Mouse (Mus musculus): ENCODE results near the gene Cd2. TPM values are rescaled to one million over a fixed set of nuclear protein-coding genes. Genes with fewer than 3 reads are reported as not detected.

Cd2 gene
- polyA plus RNA-seq, 1 experiment from 2014 or later, result not detected

- no peaks in the 10 kb centered on the region for H3K36me3 ChIP-seq
- H3K9me3 ChIP-seq, result no peaks in the 10 kb centered on the region
- no peak overlapping the region for H3K27ac ChIP-seq
- WGBS, result 77% methylated on average over 9 of the region's 9 CpGs
- H3K27me3 ChIP-seq, result peaks cover 3% of the 10 kb centered on the region; the same call in 1 of the 2 replicates
- H3K4me1 ChIP-seq (replicated peaks), result peaks cover 23% of the 10 kb centered on the region
- no peak overlapping the region for H3K4me2 ChIP-seq
- no peak for ATAC-seq (ENCODE audit: insufficient number of reproducible peaks, insufficient read depth, low FRiP score, low TSS enrichment, low read depth)
- no peak overlapping the region for H3K4me3 ChIP-seq (replicated peaks)
- no peak overlapping the region for H3K9ac ChIP-seq (replicated peaks)
Observed at GRCm38 (mm10) chr3:101306090-101306489, 18.4 kb upstream of the Cd2 start.

GRCm38 (mm10) chr3:101305046-101305445 lies 17.3 kb upstream of the Cd2 start:
- ATAC-seq (ENCODE audit: insufficient number of reproducible peaks, insufficient read depth, low FRiP score, low TSS enrichment, low read depth), result no peak
- WGBS, result 77% methylated on average over 2 of the region's 2 CpGs
- H3K27ac ChIP-seq, result no peak overlapping the region

GRCm38 (mm10) chr3:101304156-101304555 lies 16.4 kb upstream of the Cd2 start:
- H3K9ac ChIP-seq (replicated peaks), result no peak overlapping the region
- no peaks in the 10 kb centered on the region for H3K36me3 ChIP-seq
- H3K27ac ChIP-seq, result no peak overlapping the region
- no peak for ATAC-seq (ENCODE audit: insufficient number of reproducible peaks, insufficient read depth, low FRiP score, low TSS enrichment, low read depth)
- H3K27me3 ChIP-seq, result peaks cover 5% of the 10 kb centered on the region; the same call in 1 of the 2 replicates
- no peak overlapping the region for H3K4me2 ChIP-seq
- 16% methylated on average over 8 of the region's 8 CpGs for WGBS
- peaks cover 31% of the 10 kb centered on the region for H3K4me1 ChIP-seq (replicated peaks)
- no peaks in the 10 kb centered on the region for H3K9me3 ChIP-seq
- no peak overlapping the region for H3K4me3 ChIP-seq (replicated peaks)

More at GRCm38 (mm10) chr3:101305046-101305445, 17.3 kb upstream of the Cd2 start:
- no peaks in the 10 kb centered on the region for H3K36me3 ChIP-seq
- H3K4me3 ChIP-seq (replicated peaks), result no peak overlapping the region
- H3K9me3 ChIP-seq, result no peaks in the 10 kb centered on the region
- H3K4me1 ChIP-seq (replicated peaks), result peaks cover 29% of the 10 kb centered on the region
- H3K9ac ChIP-seq (replicated peaks), result no peak overlapping the region
- H3K27me3 ChIP-seq, result peaks cover 5% of the 10 kb centered on the region; the same call in 1 of the 2 replicates
- H3K4me2 ChIP-seq, result no peak overlapping the region

- no peaks in the 10 kb centered on the region for H3K9me3 ChIP-seq
- H3K4me3 ChIP-seq (replicated peaks), result peak overlapping the region; percentile 12; the same call in 1 of the 2 replicates
- H3K36me3 ChIP-seq, result no peaks in the 10 kb centered on the region
- H3K9ac ChIP-seq (replicated peaks), result peak overlapping the region; percentile 45; the same call in 1 of the 2 replicates
- peak overlapping the region; percentile 59; the same call in 1 of the 2 replicates for H3K27ac ChIP-seq
- peaks cover 31% of the 10 kb centered on the region for H3K4me1 ChIP-seq (replicated peaks)
- peaks cover 10% of the 10 kb centered on the region; the same call in 1 of the 2 replicates for H3K27me3 ChIP-seq
- H3K4me2 ChIP-seq, result peak overlapping the region; percentile 52
- no peak for ATAC-seq (ENCODE audit: insufficient number of reproducible peaks, insufficient read depth, low FRiP score, low TSS enrichment, low read depth)
- 25% methylated on average over 23 of the region's 23 CpGs for WGBS
Observed at GRCm38 (mm10) chr3:101300271-101301071, 12.7 kb upstream of the Cd2 start.

- H3K4me3 ChIP-seq (replicated peaks), result no peak overlapping the region
- 66% methylated on average over 6 of the region's 6 CpGs for WGBS
Observed at GRCm38 (mm10) chr3:101299591-101299990, 11.9 kb upstream of the Cd2 start.

GRCm38 (mm10) chr3:101297221-101297620 lies 9.5 kb upstream of the Cd2 start:
- no peak overlapping the region for H3K27ac ChIP-seq
- peaks cover 10% of the 10 kb centered on the region for H3K27me3 ChIP-seq
- no peak overlapping the region for H3K9ac ChIP-seq (replicated peaks)
- no peaks in the 10 kb centered on the region for H3K36me3 ChIP-seq
- H3K9me3 ChIP-seq, result no peaks in the 10 kb centered on the region
- ATAC-seq (ENCODE audit: insufficient number of reproducible peaks, insufficient read depth, low FRiP score, low TSS enrichment, low read depth), result no peak
- H3K4me2 ChIP-seq, result no peak overlapping the region
- 95% methylated on average over 5 of the region's 5 CpGs for WGBS
- H3K4me3 ChIP-seq (replicated peaks), result no peak overlapping the region
- H3K4me1 ChIP-seq (replicated peaks), result peaks cover 22% of the 10 kb centered on the region

More at GRCm38 (mm10) chr3:101299591-101299990, 11.9 kb upstream of the Cd2 start:
- no peak for ATAC-seq (ENCODE audit: insufficient number of reproducible peaks, insufficient read depth, low FRiP score, low TSS enrichment, low read depth)
- Histone ChIP-seq H3K36me3 (no peaks in the 10 kb centered on the region), H3K9ac (replicated peaks) (no peak overlapping the region), H3K27me3 (peaks cover 10% of the 10 kb centered on the region; the same call in 1 of the 2 replicates), H3K4me2 (no peak overlapping the region), H3K27ac (no peak overlapping the region), H3K9me3 (no peaks in the 10 kb centered on the region), H3K4me1 (replicated peaks) (peaks cover 34% of the 10 kb centered on the region)

- no peak for ATAC-seq (ENCODE audit: insufficient number of reproducible peaks, insufficient read depth, low FRiP score, low TSS enrichment, low read depth)
- no peak overlapping the region for H3K27ac ChIP-seq
- H3K4me1 ChIP-seq (replicated peaks), result peaks cover 22% of the 10 kb centered on the region
- H3K9me3 ChIP-seq, result no peaks in the 10 kb centered on the region
- no peaks in the 10 kb centered on the region for H3K36me3 ChIP-seq
- H3K4me2 ChIP-seq, result no peak overlapping the region
- no peak overlapping the region for H3K9ac ChIP-seq (replicated peaks)
- H3K4me3 ChIP-seq (replicated peaks), result no peak overlapping the region
- peaks cover 8% of the 10 kb centered on the region for H3K27me3 ChIP-seq
- WGBS, result 68% methylated on average over 15 of the region's 15 CpGs
Observed at GRCm38 (mm10) chr3:101295931-101296820, 8.4 kb upstream of the Cd2 start.

GRCm38 (mm10) chr3:101295366-101295867 lies 7.7 kb upstream of the Cd2 start:
- no peaks in the 10 kb centered on the region for H3K9me3 ChIP-seq
- H3K9ac ChIP-seq (replicated peaks), result no peak overlapping the region
- ATAC-seq (ENCODE audit: insufficient number of reproducible peaks, insufficient read depth, low FRiP score, low TSS enrichment, low read depth), result no peak
- peaks cover 6% of the 10 kb centered on the region for H3K27me3 ChIP-seq
- H3K4me3 ChIP-seq (replicated peaks), result no peak overlapping the region
- WGBS, result 4% methylated on average over 11 of the region's 11 CpGs
- no peaks in the 10 kb centered on the region for H3K36me3 ChIP-seq
- H3K27ac ChIP-seq, result no peak overlapping the region
- peaks cover 15% of the 10 kb centered on the region for H3K4me1 ChIP-seq (replicated peaks)
- no peak overlapping the region for H3K4me2 ChIP-seq

GRCm38 (mm10) chr3:101294487-101295365 lies 7.0 kb upstream of the Cd2 start:
- Histone ChIP-seq H3K27me3 (peaks cover 6% of the 10 kb centered on the region), H3K27ac (no peak overlapping the region), H3K4me3 (replicated peaks) (no peak overlapping the region), H3K9me3 (no peaks in the 10 kb centered on the region), H3K9ac (replicated peaks) (no peak overlapping the region), H3K4me1 (replicated peaks) (peaks cover 8% of the 10 kb centered on the region), H3K36me3 (no peaks in the 10 kb centered on the region), H3K4me2 (no peak overlapping the region)
- WGBS, result 77% methylated on average over 10 of the region's 10 CpGs
- 0 out of 2 replicates have a peak, but pooled peaks have one; percentile 22 for ATAC-seq (ENCODE audit: insufficient number of reproducible peaks, insufficient read depth, low FRiP score, low TSS enrichment, low read depth)

GRCm38 (mm10) chr3:101293571-101294135 lies 5.9 kb upstream of the Cd2 start:
- Histone ChIP-seq H3K9ac (replicated peaks) (no peak overlapping the region), H3K36me3 (no peaks in the 10 kb centered on the region), H3K4me3 (replicated peaks) (no peak overlapping the region), H3K4me2 (no peak overlapping the region), H3K4me1 (replicated peaks) (peaks cover 6% of the 10 kb centered on the region; the same call in 1 of the 2 replicates), H3K27me3 (peaks cover 3% of the 10 kb centered on the region), H3K27ac (no peak overlapping the region), H3K9me3 (no peaks in the 10 kb centered on the region)
- no peak for ATAC-seq (ENCODE audit: insufficient number of reproducible peaks, insufficient read depth, low FRiP score, low TSS enrichment, low read depth)
- 81% methylated on average over 8 of the region's 8 CpGs for WGBS

All from limb, embryonic 12.5 days (tissue).